14 mouse cellular contexts compared by ENCODE assay signal in the genomic region with DNA sequence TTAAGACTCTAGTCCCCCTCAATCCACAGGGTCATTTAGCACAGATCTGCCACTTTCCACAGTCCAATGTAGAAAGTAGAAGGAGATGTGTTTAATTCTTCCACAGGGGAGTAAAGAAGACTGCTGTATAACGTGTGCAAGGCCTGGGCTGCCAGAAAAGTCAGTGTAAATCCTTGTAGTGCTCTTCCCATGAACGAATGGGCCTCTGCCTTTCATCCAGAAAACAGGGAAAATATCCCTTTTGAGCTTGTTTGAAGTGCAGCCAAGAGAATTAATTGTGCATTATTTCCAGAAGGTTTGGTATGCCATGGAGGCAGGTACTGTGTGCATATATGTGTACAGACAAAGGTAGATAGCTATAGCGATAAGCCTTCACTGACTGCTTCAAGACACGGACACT.
DNase-seq lines count a peak whose midpoint lies in the region; ATAC-seq and TF ChIP-seq lines count a peak whose summit lies in the region.
"Had no signal": no experiment of that assay in that cellular context is flagged by ENCODE, and none has a peak within 500 bp of the region (broad histone marks: within the 10 kb centered on the region; RNA-seq: fewer than 3 reads in every experiment).

No protein-coding gene starts in this region.

- no peak for ATAC-seq in forebrain, embryonic 11.5 days (replicated peaks; ENCODE audit: low FRiP score)
- ATAC-seq in midbrain, embryonic 11.5 days (ENCODE audit: low FRiP score), result no peak
- no peak for ATAC-seq in stomach, postnatal 0 days (ENCODE audit: low FRiP score, low TSS enrichment)
- ATAC-seq: CD4-positive, CD25-positive, alpha-beta regulatory T cell, adult 4 months; liver, postnatal 0 days had no signal

- H3K27me3 ChIP-seq in forebrain, embryonic 11.5 days (ENCODE audit: control insufficient read depth, insufficient read depth, low read length), result no peaks in the 10 kb centered on the region
- H3K27me3 ChIP-seq in hindbrain, embryonic 10.5 days (ENCODE audit: insufficient read depth, poor library complexity, severe bottlenecking), result 0 out of 2 replicates have a peak, but pooled peaks cover 6% of the 10 kb centered on the region
- H3K27me3 ChIP-seq in midbrain, embryonic 11.5 days (ENCODE audit: control insufficient read depth, insufficient read depth, low read length), result no peaks in the 10 kb centered on the region
- H3K27me3 ChIP-seq in stomach, postnatal 0 days (ENCODE audit: control insufficient read depth, insufficient read depth, low read length), result no peaks in the 10 kb centered on the region
- H3K27me3 ChIP-seq: limb, embryonic 15.5 days had no signal

- H3K9ac ChIP-seq in forebrain, embryonic 11.5 days (ENCODE audit: low read length), result peak overlapping the region; percentile 24
- no peak overlapping the region for H3K9ac ChIP-seq in midbrain, embryonic 11.5 days (ENCODE audit: low read length)
- no peak overlapping the region for H3K9ac ChIP-seq in stomach, postnatal 0 days (ENCODE audit: low read length)
- H3K9ac ChIP-seq: limb, embryonic 15.5 days; liver, postnatal 0 days had no signal

- no peak overlapping the region for H3K4me3 ChIP-seq in forebrain, embryonic 11.5 days (ENCODE audit: low read depth, low read length)
- no peak overlapping the region for H3K4me3 ChIP-seq in hindbrain, embryonic 10.5 days
- H3K4me3 ChIP-seq in midbrain, embryonic 11.5 days (ENCODE audit: low read depth, low read length), result no peak overlapping the region
- H3K4me3 ChIP-seq in stomach, postnatal 0 days (ENCODE audit: low read depth, low read length), result no peak overlapping the region
- H3K4me3 ChIP-seq: limb, embryonic 15.5 days had no signal

- intact Hi-C loops in left cerebral cortex, postnatal 14 days (cut with DNase I), result no loop called here

- H3K4me2 ChIP-seq in forebrain, embryonic 11.5 days (ENCODE audit: low read depth, low read length, severe bottlenecking), result no peak overlapping the region
- no peak overlapping the region for H3K4me2 ChIP-seq in midbrain, embryonic 11.5 days
- H3K4me2 ChIP-seq in stomach, postnatal 0 days (replicated peaks; ENCODE audit: low read depth), result no peak overlapping the region
- H3K4me2 ChIP-seq: limb, embryonic 15.5 days had no signal

- no peaks in the 10 kb centered on the region for H3K9me3 ChIP-seq in forebrain, embryonic 11.5 days (ENCODE audit: control insufficient read depth, low read length)
- H3K9me3 ChIP-seq in hindbrain, embryonic 10.5 days, result no peaks in the 10 kb centered on the region
- no peaks in the 10 kb centered on the region for H3K9me3 ChIP-seq in midbrain, embryonic 11.5 days (ENCODE audit: control insufficient read depth, low read length)
- no peaks in the 10 kb centered on the region for H3K9me3 ChIP-seq in stomach, postnatal 0 days (ENCODE audit: control insufficient read depth, low read length)
- H3K9me3 ChIP-seq: limb, embryonic 15.5 days had no signal

- no peak for DNase-seq in forebrain, embryonic 11.5 days (ENCODE audit: low spot score)
- no peak for DNase-seq in hindbrain, embryonic 10.5 days (ENCODE audit: low spot score)
- no peak for DNase-seq in midbrain, embryonic 11.5 days (ENCODE audit: low spot score, missing footprints)
- DNase-seq in right cerebral cortex, adult 2 months (ENCODE audit: low spot score in 2 of 2), result no peak
- no peak for DNase-seq in left cerebral cortex, postnatal 14 days (ENCODE audit: low spot score in 2 of 2)
- DNase-seq in embryo, embryonic 10 days (ENCODE audit: low spot score), result no peak
- no peak for DNase-seq in stomach, postnatal 0 days (ENCODE audit: low spot score)
- DNase-seq: adrenal gland, adult 2 months; cerebellum, adult 11-12 months; kidney, adult 9 months; liver, postnatal 0 days; lung, postnatal 36 days had no signal

- no peak for TF ChIP-seq CTCF in stomach, postnatal 0 days (IDR thresholded peaks at IDR 0.05; ENCODE audit: low read depth)

- no peaks in the 10 kb centered on the region for H3K36me3 ChIP-seq in forebrain, embryonic 11.5 days (ENCODE audit: control insufficient read depth, insufficient read depth, low read length)
- H3K36me3 ChIP-seq in hindbrain, embryonic 10.5 days, result no peaks in the 10 kb centered on the region
- no peaks in the 10 kb centered on the region for H3K36me3 ChIP-seq in midbrain, embryonic 11.5 days (ENCODE audit: control insufficient read depth, insufficient read depth, low read length)
- H3K36me3 ChIP-seq in stomach, postnatal 0 days (ENCODE audit: control insufficient read depth, insufficient read depth, low read length), result no peaks in the 10 kb centered on the region
- H3K36me3 ChIP-seq: limb, embryonic 15.5 days had no signal

- peaks cover 25% of the 10 kb centered on the region for H3K4me1 ChIP-seq in forebrain, embryonic 11.5 days (replicated peaks; ENCODE audit: control insufficient read depth, insufficient read depth, low read length)
- peaks cover 40% of the 10 kb centered on the region for H3K4me1 ChIP-seq in hindbrain, embryonic 10.5 days (replicated peaks)
- peaks cover 31% of the 10 kb centered on the region for H3K4me1 ChIP-seq in midbrain, embryonic 11.5 days (ENCODE audit: control insufficient read depth, insufficient read depth, low read length)
- no peaks in the 10 kb centered on the region for H3K4me1 ChIP-seq in stomach, postnatal 0 days (replicated peaks; ENCODE audit: control insufficient read depth, insufficient read depth)

- H3K27ac ChIP-seq in forebrain, embryonic 11.5 days (ENCODE audit: low read depth, low read length), result peak overlapping the region; percentile 96
- peak overlapping the region; percentile 87 for H3K27ac ChIP-seq in hindbrain, embryonic 10.5 days
- peak overlapping the region; percentile 69; the same call in 1 of the 2 replicates for H3K27ac ChIP-seq in midbrain, embryonic 11.5 days (ENCODE audit: low read depth, low read length)
- H3K27ac ChIP-seq in stomach, postnatal 0 days (replicated peaks), result no peak overlapping the region
- H3K27ac ChIP-seq: limb, embryonic 15.5 days had no signal

- WGBS in forebrain, embryonic 11.5 days, result 51% methylated on average over 4 of the region's 4 CpGs
- WGBS in hindbrain, embryonic 10.5 days, result 91% methylated on average over 4 of the region's 4 CpGs
- WGBS in midbrain, embryonic 11.5 days, result 77% methylated on average over 4 of the region's 4 CpGs
- 58% methylated on average over 4 of the region's 4 CpGs for WGBS in stomach, postnatal 0 days

- no peak for TF ChIP-seq EP300 in stomach, postnatal 0 days (optimal IDR thresholded peaks at IDR 0.05)
